Mouse (Mus musculus): ENCODE measurements around the gene Rnf103. TPM values are rescaled to one million over a fixed set of nuclear protein-coding genes. Genes with fewer than 3 reads are reported as not detected.
"Not testable (repeated sequence)": the region's sequence is repeated elsewhere in the genome, so short reads cannot be mapped to it uniquely, and the experiment has no call there.

Gene Rnf103
- polyA plus RNA-seq (2015; fragmentation: Nextera tagmentation; extraction: Ambion mirVana): 25.4 and 25.9 TPM in 2 replicates

GRCm38 (mm10) chr6:71493675-71494340, at the start of gene Rnf103:
Gene Rnf103, plus strand, starts transcription at chr6:71493894.
- Histone ChIP-seq H3K27me3 (ENCODE audit: control insufficient read depth, insufficient read depth, low read length) (no peaks in the 10 kb centered on the region), H3K4me1 (replicated peaks; ENCODE audit: control insufficient read depth, insufficient read depth) (0 out of 2 replicates have a peak, but pooled peaks cover 2% of the 10 kb centered on the region), H3K9ac (ENCODE audit: low read length) (peak within 1 kb of the TSS; percentile 98), H3K4me2 (replicated peaks; ENCODE audit: low read depth) (peak within 1 kb of the TSS; percentile 60), H3K27ac (replicated peaks) (peak within 1 kb of the TSS; percentile 100), H3K9me3 (ENCODE audit: control insufficient read depth, low read length) (no peaks in the 10 kb centered on the region), H3K4me3 (ENCODE audit: low read depth, low read length) (peak within 1 kb of the TSS; percentile 94), H3K36me3 (ENCODE audit: control insufficient read depth, insufficient read depth, low read length) (peaks cover 2% of the 10 kb centered on the region; the same call in 1 of the 2 replicates)
- under 1% methylated on average over 61 of the region's 79 CpGs for WGBS
- ATAC-seq (ENCODE audit: low FRiP score, low TSS enrichment): peak; percentile 97
- TF ChIP-seq CTCF (IDR thresholded peaks at IDR 0.05; ENCODE audit: low read depth): peak; percentile 56
- no peak for TF ChIP-seq EP300 (optimal IDR thresholded peaks at IDR 0.05)
- DNase-seq (ENCODE audit: low spot score): peak; percentile 98

GRCm38 (mm10) chr6:71444756-71445155, 48.9 kb upstream of the Rnf103 start:
- WGBS: 48% methylated on average over 1 of the region's 1 CpGs

GRCm38 (mm10) chr6:71445560-71445959, 48.1 kb upstream of the Rnf103 start:
- Histone ChIP-seq H3K36me3 (ENCODE audit: control insufficient read depth, insufficient read depth, low read length) (no peaks in the 10 kb centered on the region), H3K9ac (ENCODE audit: low read length) (no peak overlapping the region), H3K4me2 (replicated peaks; ENCODE audit: low read depth) (no peak overlapping the region), H3K4me3 (ENCODE audit: low read depth, low read length) (no peak overlapping the region), H3K9me3 (ENCODE audit: control insufficient read depth, low read length) (no peaks in the 10 kb centered on the region), H3K4me1 (replicated peaks; ENCODE audit: control insufficient read depth, insufficient read depth) (0 out of 2 replicates have a peak, but pooled peaks cover 5% of the 10 kb centered on the region), H3K27ac (replicated peaks) (no peak overlapping the region), H3K27me3 (ENCODE audit: control insufficient read depth, insufficient read depth, low read length) (no peaks in the 10 kb centered on the region)
- TF ChIP-seq EP300 (optimal IDR thresholded peaks at IDR 0.05) (no peak), CTCF (IDR thresholded peaks at IDR 0.05; ENCODE audit: low read depth) (no peak)
- DNase-seq (ENCODE audit: low spot score) (no peak), ATAC-seq (ENCODE audit: low FRiP score, low TSS enrichment) (no peak)
- 72% methylated on average over 6 of the region's 6 CpGs for WGBS

More at GRCm38 (mm10) chr6:71444756-71445155, 48.9 kb upstream of the Rnf103 start:
- H3K9me3 ChIP-seq (ENCODE audit: control insufficient read depth, low read length): no peaks in the 10 kb centered on the region
- H3K9ac ChIP-seq (ENCODE audit: low read length): no peak overlapping the region
- no peak overlapping the region for H3K4me2 ChIP-seq (replicated peaks; ENCODE audit: low read depth)
- no peak for ATAC-seq (ENCODE audit: low FRiP score, low TSS enrichment)
- no peaks in the 10 kb centered on the region for H3K36me3 ChIP-seq (ENCODE audit: control insufficient read depth, insufficient read depth, low read length)
- H3K4me1 ChIP-seq (replicated peaks; ENCODE audit: control insufficient read depth, insufficient read depth): 0 out of 2 replicates have a peak, but pooled peaks cover 5% of the 10 kb centered on the region
- H3K27ac ChIP-seq (replicated peaks): no peak overlapping the region
- no peaks in the 10 kb centered on the region for H3K27me3 ChIP-seq (ENCODE audit: control insufficient read depth, insufficient read depth, low read length)
- no peak overlapping the region for H3K4me3 ChIP-seq (ENCODE audit: low read depth, low read length)
- TF ChIP-seq CTCF (IDR thresholded peaks at IDR 0.05; ENCODE audit: low read depth): no peak
- TF ChIP-seq EP300 (optimal IDR thresholded peaks at IDR 0.05): no peak
- DNase-seq (ENCODE audit: low spot score): no peak

GRCm38 (mm10) chr6:71452792-71453191, 40.9 kb upstream of the Rnf103 start:
- TF ChIP-seq EP300 (optimal IDR thresholded peaks at IDR 0.05): no peak
- no peak for TF ChIP-seq CTCF (IDR thresholded peaks at IDR 0.05; ENCODE audit: low read depth)
- ATAC-seq (ENCODE audit: low FRiP score, low TSS enrichment): no peak
- H3K4me1 ChIP-seq (replicated peaks; ENCODE audit: control insufficient read depth, insufficient read depth): no peaks in the 10 kb centered on the region
- WGBS: 67% methylated on average over 2 of the region's 2 CpGs
- no peak overlapping the region for H3K4me2 ChIP-seq (replicated peaks; ENCODE audit: low read depth)
- H3K27ac ChIP-seq (replicated peaks): no peak overlapping the region
- H3K9me3 ChIP-seq (ENCODE audit: control insufficient read depth, low read length): no peaks in the 10 kb centered on the region
- no peak for DNase-seq (ENCODE audit: low spot score)
- no peak overlapping the region for H3K9ac ChIP-seq (ENCODE audit: low read length)
- no peaks in the 10 kb centered on the region for H3K27me3 ChIP-seq (ENCODE audit: control insufficient read depth, insufficient read depth, low read length)
- H3K36me3 ChIP-seq (ENCODE audit: control insufficient read depth, insufficient read depth, low read length): no peaks in the 10 kb centered on the region
- no peak overlapping the region for H3K4me3 ChIP-seq (ENCODE audit: low read depth, low read length)

- H3K4me3 ChIP-seq (ENCODE audit: low read depth, low read length); H3K9me3 ChIP-seq (ENCODE audit: control insufficient read depth, low read length); ATAC-seq (ENCODE audit: low FRiP score, low TSS enrichment); DNase-seq (ENCODE audit: low spot score); H3K36me3 ChIP-seq (ENCODE audit: control insufficient read depth, insufficient read depth, low read length); H3K9ac ChIP-seq (ENCODE audit: low read length); H3K27ac ChIP-seq (replicated peaks); H3K27me3 ChIP-seq (ENCODE audit: control insufficient read depth, insufficient read depth, low read length); H3K4me1 ChIP-seq (replicated peaks; ENCODE audit: control insufficient read depth, insufficient read depth); H3K4me2 ChIP-seq (replicated peaks; ENCODE audit: low read depth): not testable (repeated sequence)
Observed at GRCm38 (mm10) chr6:71453983-71454739, 39.5 kb upstream of the Rnf103 start.

Data from stomach, postnatal 0 days (tissue).